Mouse (Mus musculus) hindbrain, embryonic 12.5 days (tissue): Measurements from ENCODE around the gene Pitpnm2. TPM values are rescaled to one million over a fixed set of nuclear protein-coding genes. Genes with fewer than 3 reads are reported as not detected.

Experiments used
- ATAC-seq: fragments of 200-750 bp; cut with Nextera tagmentation; 2 replicates; pipeline ENCODE4 v1.8.0; 2017; ENCODE audit warnings: moderate TSS enrichment; ENCODE audit not compliant: low FRiP score
- H3K27ac ChIP-seq: fragments of 300-500 bp; sonication (generic); 2 replicates; pipeline ENCODE4 v1.5.1; 2016; ENCODE audit warnings: mild to moderate bottlenecking
- H3K27me3 ChIP-seq: fragments of 300-500 bp; sonication (generic); 2 replicates; pipeline ENCODE4 v1.6.1; 2016; ENCODE audit warnings: mild to moderate bottlenecking
- H3K36me3 ChIP-seq: fragments of 300-500 bp; sonication (generic); 2 replicates; pipeline ENCODE4 v1.6.1; 2016; ENCODE audit warnings: mild to moderate bottlenecking
- H3K4me1 ChIP-seq: fragments of 300-500 bp; sonication (generic); 2 replicates; pipeline ENCODE4 v1.6.1; 2016
- H3K4me2 ChIP-seq: fragments of 300-500 bp; sonication (generic); replicated peaks from 2 replicates; pipeline ENCODE4 v1.6.1; 2016; ENCODE audit warnings: mild to moderate bottlenecking
- H3K4me3 ChIP-seq: fragments of 300-500 bp; sonication (generic); 2 replicates; pipeline ENCODE4 v1.5.1; 2016; ENCODE audit warnings: mild to moderate bottlenecking
- H3K9ac ChIP-seq: fragments of 300-500 bp; sonication (generic); 2 replicates; pipeline ENCODE4 v1.6.1; 2016; ENCODE audit warnings: mild to moderate bottlenecking, moderate library complexity
- H3K9me3 ChIP-seq: fragments of 300-500 bp; sonication (generic); replicated peaks from 2 replicates; pipeline ENCODE4 v1.6.1; 2016; ENCODE audit warnings: mild to moderate bottlenecking
- WGBS: fragments of 180-500 bp; shearing (Covaris S2); methylation state at CpG from one replicate; pipeline ENCODE4 v1.1.7; 2016; 5-methylcytosine and 5-hydroxymethylcytosine counted together
- polyA plus RNA-seq: library from polyadenylated mRNA; unstranded; fragments of >200 nt; fragmentation: Nextera tagmentation; extraction: Ambion mirVana; gene quantifications from 2 replicates; pipeline ENCODE4 v1.2.1, GENCODE M21; 2016

Gene Pitpnm2
- polyA plus RNA-seq, 1 experiment from 2014 or later, result 7.0 TPM

GRCm38 (mm10) chr5:124180500-124181167 lies 68.9 kb downstream of the Pitpnm2 start:
- H3K4me3 ChIP-seq, result no peak overlapping the region
- H3K4me1 ChIP-seq, result peaks cover 34% of the 10 kb centered on the region
- no peak for ATAC-seq
- H3K9ac ChIP-seq, result no peak overlapping the region
- no peaks in the 10 kb centered on the region for H3K36me3 ChIP-seq
- H3K27me3 ChIP-seq, result peaks cover 6% of the 10 kb centered on the region
- H3K9me3 ChIP-seq, result no peaks in the 10 kb centered on the region
- H3K27ac ChIP-seq, result no peak overlapping the region
- WGBS, result 73% methylated on average over 12 of the region's 12 CpGs
- H3K4me2 ChIP-seq, result no peak overlapping the region

GRCm38 (mm10) chr5:124179411-124179810 lies 70.1 kb downstream of the Pitpnm2 start:
- Histone ChIP-seq H3K9me3 (no peaks in the 10 kb centered on the region), H3K27ac (no peak overlapping the region), H3K9ac (no peak overlapping the region), H3K4me1 (peaks cover 30% of the 10 kb centered on the region), H3K4me3 (no peak overlapping the region), H3K4me2 (no peak overlapping the region), H3K27me3 (peaks cover 6% of the 10 kb centered on the region), H3K36me3 (no peaks in the 10 kb centered on the region)
- no peak for ATAC-seq
- 92% methylated on average over 4 of the region's 4 CpGs for WGBS

GRCm38 (mm10) chr5:124176726-124177132 lies 72.8 kb downstream of the Pitpnm2 start:
- Histone ChIP-seq H3K4me2 (0 out of 2 replicates have a peak overlapping the region, but pooled peaks have one; percentile 15), H3K9ac (0 out of 2 replicates have a peak overlapping the region, but pooled peaks have one; percentile 8), H3K36me3 (no peaks in the 10 kb centered on the region), H3K4me3 (no peak overlapping the region), H3K27me3 (peaks cover 8% of the 10 kb centered on the region), H3K27ac (peak overlapping the region; percentile 57), H3K9me3 (no peaks in the 10 kb centered on the region), H3K4me1 (peaks cover 36% of the 10 kb centered on the region)
- ATAC-seq, result peak; percentile 74
- WGBS, result 9% methylated on average over 7 of the region's 7 CpGs

GRCm38 (mm10) chr5:124175138-124175537 lies 74.4 kb downstream of the Pitpnm2 start:
- peak overlapping the region; percentile 44; the same call in 1 of the 2 replicates for H3K27ac ChIP-seq
- no peaks in the 10 kb centered on the region for H3K9me3 ChIP-seq
- no peak overlapping the region for H3K9ac ChIP-seq
- H3K4me3 ChIP-seq, result no peak overlapping the region
- 0 out of 2 replicates have a peak, but pooled peaks have one; percentile 30 for ATAC-seq
- H3K36me3 ChIP-seq, result no peaks in the 10 kb centered on the region
- H3K4me1 ChIP-seq, result peaks cover 36% of the 10 kb centered on the region
- 39% methylated on average over 4 of the region's 4 CpGs for WGBS
- peaks cover 8% of the 10 kb centered on the region for H3K27me3 ChIP-seq
- H3K4me2 ChIP-seq, result no peak overlapping the region

- no peak overlapping the region for H3K9ac ChIP-seq
- H3K4me2 ChIP-seq, result no peak overlapping the region
- H3K36me3 ChIP-seq, result no peaks in the 10 kb centered on the region
- H3K27me3 ChIP-seq, result 0 out of 2 replicates have a peak, but pooled peaks cover 2% of the 10 kb centered on the region
- H3K4me1 ChIP-seq, result peaks cover 43% of the 10 kb centered on the region
- no peak overlapping the region for H3K27ac ChIP-seq
- no peaks in the 10 kb centered on the region for H3K9me3 ChIP-seq
- ATAC-seq, result no peak
- 65% methylated on average over 15 of the region's 15 CpGs for WGBS
- H3K4me3 ChIP-seq, result no peak overlapping the region
Measured at GRCm38 (mm10) chr5:124173012-124173985, 76.3 kb downstream of the Pitpnm2 start.

GRCm38 (mm10) chr5:124172246-124172645 lies 77.3 kb downstream of the Pitpnm2 start:
- H3K4me1 ChIP-seq, result peaks cover 47% of the 10 kb centered on the region
- ATAC-seq, result no peak
- no peak overlapping the region for H3K4me3 ChIP-seq
- H3K27ac ChIP-seq, result no peak overlapping the region
- no peak overlapping the region for H3K9ac ChIP-seq
- H3K36me3 ChIP-seq, result no peaks in the 10 kb centered on the region
- WGBS, result 86% methylated on average over 4 of the region's 4 CpGs
- H3K9me3 ChIP-seq, result no peaks in the 10 kb centered on the region
- H3K4me2 ChIP-seq, result no peak overlapping the region
- 0 out of 2 replicates have a peak, but pooled peaks cover 2% of the 10 kb centered on the region for H3K27me3 ChIP-seq

- H3K4me1 ChIP-seq, result peaks cover 47% of the 10 kb centered on the region
- no peak for ATAC-seq
- WGBS, result 83% methylated on average over 8 of the region's 9 CpGs
- no peak overlapping the region for H3K4me3 ChIP-seq
- 0 out of 2 replicates have a peak, but pooled peaks cover 2% of the 10 kb centered on the region for H3K27me3 ChIP-seq
- no peaks in the 10 kb centered on the region for H3K36me3 ChIP-seq
- no peak overlapping the region for H3K4me2 ChIP-seq
- no peak overlapping the region for H3K27ac ChIP-seq
- no peak overlapping the region for H3K9ac ChIP-seq
- H3K9me3 ChIP-seq, result no peaks in the 10 kb centered on the region
Measured at GRCm38 (mm10) chr5:124171781-124172180, 77.8 kb downstream of the Pitpnm2 start.

- H3K27ac ChIP-seq, result no peak overlapping the region
- ATAC-seq, result no peak
- no peak overlapping the region for H3K4me2 ChIP-seq
- H3K4me3 ChIP-seq, result no peak overlapping the region
- WGBS, result 71% methylated on average over 3 of the region's 3 CpGs
- H3K4me1 ChIP-seq, result peaks cover 56% of the 10 kb centered on the region
- H3K36me3 ChIP-seq, result no peaks in the 10 kb centered on the region
- no peaks in the 10 kb centered on the region for H3K9me3 ChIP-seq
- no peak overlapping the region for H3K9ac ChIP-seq
- 0 out of 2 replicates have a peak, but pooled peaks cover 2% of the 10 kb centered on the region for H3K27me3 ChIP-seq
Measured at GRCm38 (mm10) chr5:124169224-124169621, 80.3 kb downstream of the Pitpnm2 start.

- peaks cover 60% of the 10 kb centered on the region for H3K4me1 ChIP-seq
- 85% methylated on average over 12 of the region's 12 CpGs for WGBS
- no peak for ATAC-seq
Measured at GRCm38 (mm10) chr5:124168428-124169223, 80.9 kb downstream of the Pitpnm2 start.

GRCm38 (mm10) chr5:124167621-124168020 lies 81.9 kb downstream of the Pitpnm2 start:
- Histone ChIP-seq H3K4me3 (no peak overlapping the region), H3K36me3 (no peaks in the 10 kb centered on the region), H3K27ac (no peak overlapping the region), H3K4me1 (peaks cover 60% of the 10 kb centered on the region), H3K27me3 (0 out of 2 replicates have a peak, but pooled peaks cover 2% of the 10 kb centered on the region), H3K9ac (no peak overlapping the region), H3K9me3 (no peaks in the 10 kb centered on the region), H3K4me2 (no peak overlapping the region)
- no peak for ATAC-seq
- WGBS, result 57% methylated on average over 10 of the region's 10 CpGs

More at GRCm38 (mm10) chr5:124168428-124169223, 80.9 kb downstream of the Pitpnm2 start:
- Histone ChIP-seq H3K4me2 (no peak overlapping the region), H3K9me3 (no peaks in the 10 kb centered on the region), H3K36me3 (no peaks in the 10 kb centered on the region), H3K27ac (no peak overlapping the region), H3K4me3 (no peak overlapping the region), H3K9ac (no peak overlapping the region), H3K27me3 (0 out of 2 replicates have a peak, but pooled peaks cover 2% of the 10 kb centered on the region)

GRCm38 (mm10) chr5:124166741-124167140 lies 82.8 kb downstream of the Pitpnm2 start:
- H3K4me1 ChIP-seq, result peaks cover 64% of the 10 kb centered on the region
- H3K9me3 ChIP-seq, result no peaks in the 10 kb centered on the region
- ATAC-seq, result no peak
- peak overlapping the region; percentile 68 for H3K27ac ChIP-seq
- no peak overlapping the region for H3K4me3 ChIP-seq
- H3K9ac ChIP-seq, result no peak overlapping the region
- H3K4me2 ChIP-seq, result no peak overlapping the region
- H3K36me3 ChIP-seq, result no peaks in the 10 kb centered on the region
- no peaks in the 10 kb centered on the region for H3K27me3 ChIP-seq
